Mouse (Mus musculus) urinary bladder, postnatal 14 days (tissue): ENCODE results near the gene Clrn3.
"Not testable (repeated sequence)": the region's sequence is repeated elsewhere in the genome, so short reads cannot be mapped to it uniquely, and the experiment has no call there.

Source experiments
- DNase-seq: peaks from one replicate; pipeline ENCODE4 v3.0.0; 2021; ENCODE audit warnings: low spot score

The Clrn3 gene

GRCm38 (mm10) chr7:135535908-135536307 lies 7.5 kb upstream of the Clrn3 start:
- no peak for DNase-seq

GRCm38 (mm10) chr7:135534548-135535189 lies 6.2 kb upstream of the Clrn3 start:
- peak; percentile 42 for DNase-seq

- no peak for DNase-seq
These were observed 614 bp upstream of the Clrn3 start for GRCm38 (mm10) chr7:135529068-135529467.

- DNase-seq = no peak
These were observed 1.3 kb downstream of the Clrn3 start for GRCm38 (mm10) chr7:135527169-135527568.

- no peak for DNase-seq
These were observed 1.8 kb downstream of the Clrn3 start for GRCm38 (mm10) chr7:135526574-135527152.

- DNase-seq = no peak
These were observed 4.0 kb downstream of the Clrn3 start for GRCm38 (mm10) chr7:135524424-135524967.

- DNase-seq = no peak
These were observed 4.5 kb downstream of the Clrn3 start for GRCm38 (mm10) chr7:135523981-135524380.

- DNase-seq = no peak
These were observed 6.5 kb downstream of the Clrn3 start for GRCm38 (mm10) chr7:135521755-135522512.

GRCm38 (mm10) chr7:135520241-135520640 lies 8.2 kb downstream of the Clrn3 start:
- no peak for DNase-seq

- no peak for DNase-seq
These were observed 11.3 kb downstream of the Clrn3 start for GRCm38 (mm10) chr7:135517191-135517590.

GRCm38 (mm10) chr7:135511723-135512122 lies 16.7 kb downstream of the Clrn3 start:
- no peak for DNase-seq

GRCm38 (mm10) chr7:135510431-135510830 lies 18.0 kb downstream of the Clrn3 start:
- DNase-seq = no peak

- DNase-seq = peak; percentile 45
These were observed 19.2 kb downstream of the Clrn3 start for GRCm38 (mm10) chr7:135509272-135509671.

GRCm38 (mm10) chr7:135508602-135509001 lies 19.9 kb downstream of the Clrn3 start:
- no peak for DNase-seq

- DNase-seq = not testable (repeated sequence)
These were observed 21.9 kb downstream of the Clrn3 start for GRCm38 (mm10) chr7:135506506-135506905.

GRCm38 (mm10) chr7:135499403-135499802 lies 29.1 kb downstream of the Clrn3 start:
- no peak for DNase-seq

GRCm38 (mm10) chr7:135498565-135499186 lies 29.8 kb downstream of the Clrn3 start:
- no peak for DNase-seq

- no peak for DNase-seq
These were observed 33.2 kb downstream of the Clrn3 start for GRCm38 (mm10) chr7:135495303-135495702.

- DNase-seq = no peak
These were observed 38.0 kb downstream of the Clrn3 start for GRCm38 (mm10) chr7:135490500-135490886.

- DNase-seq = no peak
These were observed 38.5 kb downstream of the Clrn3 start for GRCm38 (mm10) chr7:135489724-135490499.

- no peak for DNase-seq
These were observed 40.1 kb downstream of the Clrn3 start for GRCm38 (mm10) chr7:135488214-135488810.
